Mouse (Mus musculus) liver, adult 2 months (tissue): ENCODE measurements around the gene Crisp1. TPM values are rescaled to one million over a fixed set of nuclear protein-coding genes. Genes with fewer than 3 reads are reported as not detected.

Experiments used
- DNase-seq: peaks from one replicate; pipeline ENCODE4 v3.0.0-alpha.2; 2011; ENCODE audit warnings: low read depth, low spot score; ENCODE audit errors: extremely low read depth
- H3K27ac ChIP-seq: fragments of 200-500 bp; replicated peaks from 2 replicates; pipeline ENCODE4 v1.5.1; 2012; ENCODE audit warnings: low read depth, mild to moderate bottlenecking, control low read depth, inconsistent platforms, low read length; ENCODE audit not compliant: insufficient read depth
- H3K27me3 ChIP-seq: fragments of 200-500 bp; 2 replicates; pipeline ENCODE4 v1.6.1; 2012; ENCODE audit warnings: mild to moderate bottlenecking, moderate library complexity, low read length, inconsistent platforms; ENCODE audit not compliant: control insufficient read depth, insufficient read depth
- H3K36me3 ChIP-seq: fragments of 200-500 bp; 2 replicates; pipeline ENCODE4 v1.6.1; 2012; ENCODE audit warnings: low read length, inconsistent platforms; ENCODE audit not compliant: control insufficient read depth, insufficient read depth
- H3K4me1 ChIP-seq: fragments of 200-500 bp; 2 replicates; pipeline ENCODE4 v1.6.1; 2011; ENCODE audit warnings: low read length; ENCODE audit not compliant: control insufficient read depth, insufficient read depth
- H3K4me3 ChIP-seq: fragments of 200-500 bp; 2 replicates; pipeline ENCODE4 v1.5.1; 2011; ENCODE audit warnings: low read depth, mild to moderate bottlenecking, control low read depth, low read length, moderate library complexity; ENCODE audit not compliant: insufficient read depth
- H3K79me2 ChIP-seq: fragments of 200-500 bp; 2 replicates; pipeline ENCODE4 v1.6.1; 2012; ENCODE audit warnings: inconsistent platforms, mild to moderate bottlenecking, low read length, moderate library complexity; ENCODE audit not compliant: control insufficient read depth, insufficient read depth
- H3K9ac ChIP-seq: fragments of 200-500 bp; 2 replicates; pipeline ENCODE4 v1.6.1; 2012; ENCODE audit warnings: low read depth, mild to moderate bottlenecking, control low read depth, inconsistent platforms, low read length
- CTCF ChIP-seq: fragments of 200-500 bp; IDR thresholded peaks from 2 replicates; pipeline ENCODE4 v1.5.1; 2011; ENCODE audit warnings: low read depth, low read length, control low read depth
- POLR2A ChIP-seq: fragments of 200-500 bp; IDR thresholded peaks from 2 replicates; pipeline ENCODE4 v1.6.1; 2011; ENCODE audit warnings: low read length, control low read depth; ENCODE audit not compliant: insufficient read depth; ENCODE audit errors: extremely low read depth
- WGBS: fragments of 180-500 bp; shearing (Covaris S2); methylation state at CpG from one replicate; pipeline ENCODE4 v1.1.7; 2018; 5-methylcytosine and 5-hydroxymethylcytosine counted together
- polyA plus RNA-seq: library from polyadenylated mRNA; depleted of rRNA; stranded (reverse); fragments of >200 nt; gene quantifications from 2 replicates; pipeline ENCODE4 v1.2.3, GENCODE M21; 2012; rRNA removed
- total RNA-seq: library from RNA; depleted of rRNA; stranded (reverse); fragments of >200 nt; gene quantifications from 2 replicates; pipeline ENCODE4 v1.2.3, GENCODE M21; 2014; rRNA removed

Gene Crisp1
- total RNA-seq: not detected in 2 replicates
- polyA plus RNA-seq: not detected in 2 replicates

DNA sequence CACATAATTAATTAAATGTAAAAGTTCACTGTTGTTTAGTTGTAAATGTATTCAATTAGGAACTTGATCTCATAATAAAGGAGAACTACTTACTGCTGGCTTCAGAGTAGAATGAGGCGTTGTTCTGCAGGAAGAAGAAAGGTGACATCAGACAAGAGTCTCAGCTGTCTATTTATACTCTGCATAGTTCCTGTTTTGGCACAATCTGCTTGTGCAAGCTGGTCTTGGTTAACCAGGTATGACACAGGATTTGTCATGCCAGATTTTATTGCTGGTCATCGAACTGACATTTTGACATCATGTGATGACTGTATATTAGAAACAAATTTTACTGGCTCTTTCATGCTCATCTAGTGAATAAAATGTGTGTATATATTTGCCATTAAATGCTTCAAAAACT, at the start of gene Crisp1:
Gene Crisp1 (minus strand): TSS at position 146 of the 400 bp plus-strand sequence.
- Histone ChIP-seq H3K9ac (no peak within 1 kb of the TSS), H3K27ac (no peak within 1 kb of the TSS), H3K4me3 (no peak within 1 kb of the TSS), H3K4me1 (no peaks in the 10 kb centered on the region), H3K27me3 (no peaks in the 10 kb centered on the region), H3K36me3 (no peaks in the 10 kb centered on the region), H3K79me2 (no peaks in the 10 kb centered on the region)
- DNase-seq: no peak
- WGBS: 85% methylated on average over 2 of the region's 2 CpGs
- no peak for TF ChIP-seq CTCF
- TF ChIP-seq POLR2A: no peak

DNA sequence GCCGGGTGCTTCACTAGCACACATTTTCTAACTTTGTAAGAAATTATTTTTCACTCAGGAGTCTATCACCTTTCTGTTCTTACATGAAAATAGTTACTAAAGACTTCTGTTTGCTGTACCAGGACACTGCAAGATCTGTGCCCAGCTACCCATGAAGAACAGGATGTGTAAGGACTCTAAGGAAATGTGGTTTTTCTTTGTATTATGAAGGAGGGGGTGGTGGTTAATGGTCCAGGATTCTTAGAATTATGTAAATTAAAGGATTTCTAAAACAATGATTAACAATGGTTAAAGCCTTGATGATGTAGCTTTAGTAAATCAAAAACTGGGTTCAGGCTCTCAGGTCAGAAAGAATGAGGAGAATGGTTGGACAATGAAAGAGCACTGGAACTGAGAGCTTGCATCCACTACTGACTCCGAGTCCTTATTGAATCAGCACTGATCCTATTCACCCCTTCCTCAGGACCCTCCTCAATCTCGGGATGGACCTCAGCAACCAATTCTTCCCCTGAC, 23.5 kb upstream of the Crisp1 start:
- Histone ChIP-seq H3K4me1 (no peaks in the 10 kb centered on the region), H3K36me3 (no peaks in the 10 kb centered on the region), H3K4me3 (no peak overlapping the region), H3K27me3 (no peaks in the 10 kb centered on the region), H3K9ac (no peak overlapping the region), H3K79me2 (no peaks in the 10 kb centered on the region), H3K27ac (no peak overlapping the region)
- WGBS: 57% methylated on average over 3 of the region's 3 CpGs
- no peak for TF ChIP-seq POLR2A
- no peak for TF ChIP-seq CTCF
- DNase-seq: no peak

DNA sequence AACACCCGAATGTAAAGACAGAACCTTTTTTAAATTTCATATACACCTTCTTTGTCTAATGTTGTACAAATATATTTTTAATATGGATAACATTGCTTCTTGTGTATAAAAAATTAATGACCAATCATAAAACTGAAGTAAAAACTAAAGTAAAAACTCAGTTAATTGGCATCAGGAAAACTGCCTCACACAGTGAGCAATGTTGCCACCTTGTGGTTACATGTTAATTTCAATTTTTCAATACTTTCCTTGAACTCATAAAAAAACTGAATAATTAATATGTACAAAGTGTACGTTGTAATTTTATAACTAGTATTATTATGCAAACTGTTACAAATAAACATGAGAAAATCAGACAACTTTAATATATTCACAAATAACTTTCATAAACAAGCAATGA, 33.6 kb downstream of the Crisp1 start:
- TF ChIP-seq POLR2A (no peak), CTCF (no peak)
- no peak for DNase-seq
- no peak overlapping the region for H3K4me3 ChIP-seq
- no peaks in the 10 kb centered on the region for H3K36me3 ChIP-seq
- no peaks in the 10 kb centered on the region for H3K79me2 ChIP-seq
- no peaks in the 10 kb centered on the region for H3K4me1 ChIP-seq
- H3K27ac ChIP-seq: no peak overlapping the region
- no peaks in the 10 kb centered on the region for H3K27me3 ChIP-seq
- 65% methylated on average over 2 of the region's 2 CpGs for WGBS
- no peak overlapping the region for H3K9ac ChIP-seq

DNA sequence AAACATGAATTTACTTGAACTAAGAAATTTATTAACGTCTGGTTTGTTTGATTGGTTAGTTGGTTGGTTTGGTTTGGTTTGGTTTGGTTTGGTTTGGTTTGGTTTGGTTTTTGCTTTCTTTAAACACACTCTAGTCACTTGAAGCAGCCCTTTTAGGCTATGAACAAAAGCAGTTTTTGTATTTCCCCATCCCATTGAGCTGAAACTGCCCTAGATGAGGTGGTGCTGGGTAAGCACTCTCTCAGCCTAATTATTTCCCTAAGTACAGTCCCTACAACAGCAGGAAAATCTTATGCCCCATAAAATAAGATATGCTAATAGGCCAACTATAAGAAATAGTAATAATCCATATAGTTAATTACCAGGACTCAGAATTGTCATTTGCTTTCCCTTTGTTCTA, 43.5 kb downstream of the Crisp1 start:
- H3K27me3 ChIP-seq: no peaks in the 10 kb centered on the region
- H3K4me3 ChIP-seq: no peak overlapping the region
- WGBS: 67% methylated on average over 1 of the region's 1 CpGs
- DNase-seq: no peak
- no peaks in the 10 kb centered on the region for H3K36me3 ChIP-seq
- no peak overlapping the region for H3K9ac ChIP-seq
- H3K27ac ChIP-seq: no peak overlapping the region
- no peaks in the 10 kb centered on the region for H3K79me2 ChIP-seq
- no peaks in the 10 kb centered on the region for H3K4me1 ChIP-seq
- no peak for TF ChIP-seq POLR2A
- TF ChIP-seq CTCF: no peak

DNA sequence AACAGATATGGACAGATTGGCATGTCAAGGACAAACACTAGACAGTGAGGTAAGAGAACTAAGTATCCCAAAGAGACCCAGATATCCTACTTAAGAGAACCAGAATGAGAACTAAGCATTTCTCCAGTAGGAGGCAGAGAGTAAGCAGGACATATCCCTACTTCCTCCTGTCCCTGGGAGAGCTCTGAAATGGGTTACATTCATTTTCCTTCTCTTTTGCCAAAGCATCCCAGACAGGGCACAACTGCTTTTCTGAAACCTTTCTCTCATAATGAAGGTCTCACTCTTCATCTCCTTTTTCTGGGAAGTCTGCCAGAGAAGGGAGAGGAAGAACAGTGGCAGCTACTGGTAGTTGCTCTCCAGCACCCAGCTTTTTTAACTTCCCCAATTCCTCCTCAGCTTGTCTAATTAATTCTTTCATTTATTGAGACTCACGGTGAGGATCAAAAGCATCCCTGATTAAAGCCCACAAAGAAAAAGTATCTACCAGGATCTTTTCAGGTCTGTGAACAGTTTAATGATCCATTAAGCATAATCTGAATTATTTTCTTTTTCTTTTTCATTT, 44.0 kb downstream of the Crisp1 start:
- H3K4me3 ChIP-seq: no peak overlapping the region

DNA sequence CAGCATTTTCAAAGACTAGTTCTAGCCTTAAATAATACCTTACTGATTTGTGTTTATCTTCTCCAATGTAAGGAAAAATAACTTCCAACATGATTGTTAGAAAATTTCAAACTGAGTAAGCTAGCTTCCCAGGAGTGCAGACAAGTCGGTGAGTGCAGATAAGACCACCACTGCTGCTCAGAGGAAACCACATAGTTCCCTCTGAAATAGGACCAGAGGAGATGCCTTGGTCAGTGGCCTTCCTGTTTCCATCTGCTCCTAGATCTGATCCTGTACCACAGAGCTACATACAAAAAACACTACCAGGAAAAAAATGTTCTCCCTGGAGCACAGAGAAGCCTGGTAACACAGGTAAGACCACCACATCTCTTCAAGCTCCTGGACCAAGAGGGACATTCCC, 66.5 kb downstream of the Crisp1 start:
- Histone ChIP-seq H3K79me2 (no peaks in the 10 kb centered on the region), H3K4me3 (no peak overlapping the region), H3K36me3 (no peaks in the 10 kb centered on the region), H3K27ac (no peak overlapping the region), H3K9ac (no peak overlapping the region), H3K27me3 (no peaks in the 10 kb centered on the region), H3K4me1 (no peaks in the 10 kb centered on the region)
- TF ChIP-seq POLR2A: no peak
- TF ChIP-seq CTCF: no peak
- no peak for DNase-seq
- 74% methylated on average over 1 of the region's 1 CpGs for WGBS

More for the DNA sequence above, 44.0 kb downstream of the Crisp1 start:
- Histone ChIP-seq H3K4me1 (no peaks in the 10 kb centered on the region), H3K9ac (no peak overlapping the region), H3K79me2 (no peaks in the 10 kb centered on the region), H3K27me3 (no peaks in the 10 kb centered on the region), H3K27ac (no peak overlapping the region), H3K36me3 (no peaks in the 10 kb centered on the region)
- DNase-seq: no peak
- TF ChIP-seq POLR2A: no peak
- TF ChIP-seq CTCF: no peak
- WGBS: 75% methylated on average over 1 of the region's 1 CpGs

Other genes with a start within 250 kb of the Crisp1 start
- not detected in 2 replicates for gene AC192777.2, start 223.8 kb downstream of the Crisp1 start, total RNA-seq
- not detected in 2 replicates for gene AC192777.2, start 223.8 kb downstream of the Crisp1 start, polyA plus RNA-seq
- gene Pgk2, start 110.6 kb downstream of the Crisp1 start, total RNA-seq: not detected in 2 replicates
- gene Pgk2, start 110.6 kb downstream of the Crisp1 start, polyA plus RNA-seq: not detected in 2 replicates
- not detected in 2 replicates for gene Crisp3, start 76.9 kb downstream of the Crisp1 start, total RNA-seq
- gene Crisp3, start 76.9 kb downstream of the Crisp1 start, polyA plus RNA-seq: not detected in 2 replicates
- gene Esp8, start 200.8 kb upstream of the Crisp1 start, total RNA-seq: not detected in 2 replicates
- not detected in 2 replicates for gene Esp8, start 200.8 kb upstream of the Crisp1 start, polyA plus RNA-seq
- gene Esp6, start 242.3 kb upstream of the Crisp1 start, total RNA-seq: not detected in 2 replicates
- gene Esp6, start 242.3 kb upstream of the Crisp1 start, polyA plus RNA-seq: not detected in 2 replicates